Mouse (Mus musculus): Measurements from ENCODE around the gene Mctp1. TPM values are rescaled to one million over a fixed set of nuclear protein-coding genes. Genes with fewer than 3 reads are reported as not detected.

The Mctp1 gene
- polyA plus RNA-seq, 1 experiment from 2014 or later, result 5.3 TPM

DNA sequence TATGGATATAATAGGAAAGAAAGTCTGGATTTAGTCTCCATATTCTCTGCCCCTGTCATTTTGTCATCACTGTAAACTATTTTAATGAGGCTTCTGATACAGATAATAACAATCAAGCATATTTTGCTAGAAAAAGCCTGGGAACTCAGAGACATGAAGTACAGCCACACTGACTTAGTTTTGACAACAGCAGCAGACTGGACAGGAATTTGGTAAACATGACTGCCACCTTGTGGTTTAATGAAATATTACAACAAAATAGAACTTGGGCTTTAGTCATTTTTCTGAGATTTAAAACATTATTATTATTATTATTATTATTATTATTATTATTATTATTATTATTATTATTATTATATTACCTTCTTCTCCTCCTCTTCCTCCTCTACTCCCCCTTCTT is 297.0 kb downstream of the Mctp1 start:
- no peak overlapping the region for H3K4me2 ChIP-seq (ENCODE audit: low read depth, low read length, severe bottlenecking)
- H3K4me3 ChIP-seq (ENCODE audit: low read depth, low read length), result no peak overlapping the region
- H3K27ac ChIP-seq (ENCODE audit: low read depth, low read length), result no peak overlapping the region
- ATAC-seq (replicated peaks; ENCODE audit: low FRiP score), result peak; percentile 64; the same call in 1 of the 2 replicates
- no peak overlapping the region for H3K9ac ChIP-seq (ENCODE audit: low read length)
- no peaks in the 10 kb centered on the region for H3K36me3 ChIP-seq (ENCODE audit: control insufficient read depth, insufficient read depth, low read length)
- H3K9me3 ChIP-seq (ENCODE audit: control insufficient read depth, low read length), result no peaks in the 10 kb centered on the region
- DNase-seq (ENCODE audit: low spot score), result no peak
- no peaks in the 10 kb centered on the region for H3K4me1 ChIP-seq (replicated peaks; ENCODE audit: control insufficient read depth, insufficient read depth, low read length)
- H3K27me3 ChIP-seq (ENCODE audit: control insufficient read depth, insufficient read depth, low read length), result no peaks in the 10 kb centered on the region

GRCm38 (mm10) chr13:76689349-76689748 is 305.0 kb downstream of the Mctp1 start:
- H3K4me2 ChIP-seq (ENCODE audit: low read depth, low read length, severe bottlenecking), result no peak overlapping the region
- no peaks in the 10 kb centered on the region for H3K36me3 ChIP-seq (ENCODE audit: control insufficient read depth, insufficient read depth, low read length)
- H3K4me3 ChIP-seq (ENCODE audit: low read depth, low read length), result no peak overlapping the region
- DNase-seq (ENCODE audit: low spot score) (no peak), ATAC-seq (replicated peaks; ENCODE audit: low FRiP score) (no peak)
- H3K4me1 ChIP-seq (replicated peaks; ENCODE audit: control insufficient read depth, insufficient read depth, low read length), result no peaks in the 10 kb centered on the region
- no peak overlapping the region for H3K9ac ChIP-seq (ENCODE audit: low read length)
- no peaks in the 10 kb centered on the region for H3K27me3 ChIP-seq (ENCODE audit: control insufficient read depth, insufficient read depth, low read length)
- WGBS, result 91% methylated on average over 2 of the region's 2 CpGs
- no peaks in the 10 kb centered on the region for H3K9me3 ChIP-seq (ENCODE audit: control insufficient read depth, low read length)
- no peak overlapping the region for H3K27ac ChIP-seq (ENCODE audit: low read depth, low read length)

DNA sequence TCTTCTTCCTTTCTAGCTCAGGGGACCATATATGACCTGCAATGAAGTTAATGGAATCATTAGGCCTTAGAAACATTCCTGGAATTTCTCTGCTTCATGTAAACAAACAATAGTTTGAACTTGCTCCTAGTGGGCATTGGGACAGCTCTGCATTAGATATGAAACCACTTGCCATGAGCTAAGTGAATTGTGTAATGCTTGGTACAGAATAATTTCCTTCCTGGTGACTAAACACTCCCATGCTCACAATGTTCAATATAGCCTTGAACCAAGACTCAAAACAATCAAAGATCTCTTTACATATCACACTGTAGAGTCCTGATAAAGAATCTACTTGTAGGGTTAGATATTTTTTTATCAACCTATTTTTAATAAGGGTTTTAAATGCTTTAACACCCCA is 305.8 kb downstream of the Mctp1 start:
- H3K4me3 ChIP-seq (ENCODE audit: low read depth, low read length), result no peak overlapping the region
- no peak overlapping the region for H3K9ac ChIP-seq (ENCODE audit: low read length)
- no peaks in the 10 kb centered on the region for H3K27me3 ChIP-seq (ENCODE audit: control insufficient read depth, insufficient read depth, low read length)
- no peaks in the 10 kb centered on the region for H3K4me1 ChIP-seq (replicated peaks; ENCODE audit: control insufficient read depth, insufficient read depth, low read length)
- H3K27ac ChIP-seq (ENCODE audit: low read depth, low read length), result no peak overlapping the region
- DNase-seq (ENCODE audit: low spot score), result no peak
- ATAC-seq (replicated peaks; ENCODE audit: low FRiP score), result no peak
- no peak overlapping the region for H3K4me2 ChIP-seq (ENCODE audit: low read depth, low read length, severe bottlenecking)
- no peaks in the 10 kb centered on the region for H3K9me3 ChIP-seq (ENCODE audit: control insufficient read depth, low read length)
- H3K36me3 ChIP-seq (ENCODE audit: control insufficient read depth, insufficient read depth, low read length), result no peaks in the 10 kb centered on the region

DNA sequence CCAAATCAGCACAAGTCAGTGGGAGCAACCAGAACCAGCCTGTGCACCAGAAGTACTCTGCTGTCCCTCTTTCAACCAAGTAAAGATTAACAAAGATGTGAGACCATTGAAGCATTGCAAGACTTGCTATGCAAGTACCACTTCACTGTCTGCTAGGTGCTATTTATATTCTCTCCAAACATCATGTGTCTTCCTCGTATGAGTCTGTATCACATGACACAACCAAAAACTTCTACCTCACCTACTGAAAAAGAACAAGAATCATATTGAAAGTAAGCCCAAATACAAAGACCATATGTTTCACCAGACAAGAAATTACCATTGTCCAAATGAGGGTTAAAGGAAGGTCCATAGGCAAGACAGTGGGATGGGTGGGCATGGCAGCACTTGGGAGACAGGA is 306.4 kb downstream of the Mctp1 start:
- ATAC-seq (replicated peaks; ENCODE audit: low FRiP score) (no peak), DNase-seq (ENCODE audit: low spot score) (no peak)
- no peak overlapping the region for H3K4me2 ChIP-seq (ENCODE audit: low read depth, low read length, severe bottlenecking)
- no peak overlapping the region for H3K27ac ChIP-seq (ENCODE audit: low read depth, low read length)
- H3K4me3 ChIP-seq (ENCODE audit: low read depth, low read length), result no peak overlapping the region
- H3K4me1 ChIP-seq (replicated peaks; ENCODE audit: control insufficient read depth, insufficient read depth, low read length), result no peaks in the 10 kb centered on the region
- no peaks in the 10 kb centered on the region for H3K9me3 ChIP-seq (ENCODE audit: control insufficient read depth, low read length)
- WGBS, result 79% methylated on average over 1 of the region's 1 CpGs
- H3K27me3 ChIP-seq (ENCODE audit: control insufficient read depth, insufficient read depth, low read length), result no peaks in the 10 kb centered on the region
- no peaks in the 10 kb centered on the region for H3K36me3 ChIP-seq (ENCODE audit: control insufficient read depth, insufficient read depth, low read length)
- H3K9ac ChIP-seq (ENCODE audit: low read length), result no peak overlapping the region

DNA sequence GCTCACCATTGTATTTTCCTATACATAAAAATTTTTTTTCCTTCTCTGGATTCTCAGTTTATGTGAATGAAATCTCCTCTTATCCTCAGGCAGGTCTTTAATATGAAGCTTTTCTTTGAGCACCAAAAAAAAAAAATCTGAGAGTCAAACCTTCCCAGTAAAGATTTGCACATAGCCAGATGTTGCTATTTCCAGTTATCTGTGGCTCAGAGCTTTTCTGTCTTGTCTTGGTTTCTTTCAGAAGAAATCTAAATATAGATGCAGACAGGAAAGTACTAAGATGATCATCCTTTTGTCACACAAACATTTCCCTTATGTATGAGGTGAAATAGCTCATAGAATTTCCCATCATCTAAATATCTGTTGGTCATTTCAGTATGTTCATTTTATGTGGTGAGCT is 349.7 kb downstream of the Mctp1 start:
- Histone ChIP-seq H3K27me3 (ENCODE audit: control insufficient read depth, insufficient read depth, low read length) (no peaks in the 10 kb centered on the region), H3K9me3 (ENCODE audit: control insufficient read depth, low read length) (no peaks in the 10 kb centered on the region), H3K27ac (ENCODE audit: low read depth, low read length) (no peak overlapping the region), H3K4me3 (ENCODE audit: low read depth, low read length) (no peak overlapping the region), H3K4me1 (replicated peaks; ENCODE audit: control insufficient read depth, insufficient read depth, low read length) (no peaks in the 10 kb centered on the region), H3K4me2 (ENCODE audit: low read depth, low read length, severe bottlenecking) (no peak overlapping the region), H3K36me3 (ENCODE audit: control insufficient read depth, insufficient read depth, low read length) (no peaks in the 10 kb centered on the region), H3K9ac (ENCODE audit: low read length) (no peak overlapping the region)
- no peak for DNase-seq (ENCODE audit: low spot score)
- no peak for ATAC-seq (replicated peaks; ENCODE audit: low FRiP score)

DNA sequence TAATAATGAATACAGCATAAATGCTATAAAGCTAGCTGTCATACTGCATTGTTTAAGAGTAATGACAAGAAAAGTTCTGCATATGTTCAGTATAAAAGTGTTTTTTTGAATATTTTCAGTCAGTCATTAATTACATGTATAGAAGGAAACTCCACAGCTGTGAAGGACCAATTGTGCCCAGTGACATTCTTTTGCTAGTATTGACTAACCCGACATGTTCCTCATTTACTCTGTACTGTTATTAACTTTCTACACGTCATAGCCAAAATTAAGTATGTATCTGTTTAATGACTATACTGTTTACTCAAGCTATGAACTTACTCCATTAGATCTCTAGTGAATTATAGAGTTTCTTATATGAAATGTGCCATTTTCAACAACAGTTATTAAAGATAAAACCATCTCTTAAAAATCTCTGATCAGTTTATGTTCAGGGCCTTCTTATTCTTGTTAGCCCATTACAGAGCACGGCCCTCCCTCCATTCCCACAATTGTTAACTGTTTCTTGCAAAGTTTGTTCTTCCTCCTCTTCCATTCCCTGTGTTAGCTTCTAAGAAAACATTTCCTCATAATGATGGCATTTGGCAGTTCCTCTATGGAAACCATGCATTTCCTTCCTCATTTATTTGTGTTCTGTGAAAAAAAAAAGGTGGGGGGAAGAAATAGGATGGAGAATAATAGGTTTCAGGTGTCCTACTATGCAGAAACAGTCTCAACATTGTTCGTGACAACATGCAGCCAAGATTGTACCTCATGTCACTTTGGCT is 366.5 kb downstream of the Mctp1 start:
- DNase-seq (ENCODE audit: low spot score), result no peak
- no peak overlapping the region for H3K27ac ChIP-seq (ENCODE audit: low read depth, low read length)
- no peaks in the 10 kb centered on the region for H3K9me3 ChIP-seq (ENCODE audit: control insufficient read depth, low read length)
- H3K27me3 ChIP-seq (ENCODE audit: control insufficient read depth, insufficient read depth, low read length), result no peaks in the 10 kb centered on the region
- H3K36me3 ChIP-seq (ENCODE audit: control insufficient read depth, insufficient read depth, low read length), result no peaks in the 10 kb centered on the region
- no peaks in the 10 kb centered on the region for H3K4me1 ChIP-seq (replicated peaks; ENCODE audit: control insufficient read depth, insufficient read depth, low read length)
- H3K4me3 ChIP-seq (ENCODE audit: low read depth, low read length), result no peak overlapping the region
- WGBS, result 83% methylated on average over 4 of the region's 4 CpGs
- no peak overlapping the region for H3K4me2 ChIP-seq (ENCODE audit: low read depth, low read length, severe bottlenecking)
- ATAC-seq (replicated peaks; ENCODE audit: low FRiP score), result no peak
- H3K9ac ChIP-seq (ENCODE audit: low read length), result no peak overlapping the region

DNA sequence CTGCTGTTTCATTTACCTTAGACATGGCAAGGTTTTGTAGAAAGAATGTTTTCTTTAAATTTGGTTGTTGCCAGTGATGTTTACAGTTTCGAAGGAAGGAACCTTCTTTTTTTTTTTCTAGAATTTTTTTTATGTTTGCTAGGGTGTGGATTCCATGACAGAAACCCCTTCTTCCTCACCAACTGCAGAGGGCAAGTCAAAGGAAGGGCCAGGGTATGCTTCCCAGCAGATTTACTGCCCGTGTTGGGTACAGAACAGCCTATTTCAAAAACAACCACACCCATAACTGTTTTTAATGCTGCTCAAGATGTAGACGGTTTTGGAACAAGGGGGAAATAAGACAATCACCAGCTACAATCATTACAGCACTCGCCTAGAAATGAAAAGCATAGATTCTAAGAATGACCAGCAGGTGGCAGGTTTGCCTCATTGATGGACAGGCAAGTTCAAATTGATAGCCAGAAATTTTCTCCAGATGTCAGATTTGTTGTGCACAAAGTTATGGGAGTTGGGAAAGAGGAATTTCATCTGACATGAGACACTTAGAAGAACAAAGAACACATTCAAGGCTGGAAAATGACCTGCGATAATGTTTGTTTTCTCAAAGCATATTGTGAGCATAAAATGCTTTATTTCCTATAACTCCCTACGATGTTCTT is 375.6 kb downstream of the Mctp1 start:
- peak; percentile 60 for DNase-seq (ENCODE audit: low spot score)
- no peak overlapping the region for H3K4me3 ChIP-seq (ENCODE audit: low read depth, low read length)
- H3K27me3 ChIP-seq (ENCODE audit: control insufficient read depth, insufficient read depth, low read length), result no peaks in the 10 kb centered on the region
- no peaks in the 10 kb centered on the region for H3K9me3 ChIP-seq (ENCODE audit: control insufficient read depth, low read length)
- H3K4me1 ChIP-seq (replicated peaks; ENCODE audit: control insufficient read depth, insufficient read depth, low read length), result no peaks in the 10 kb centered on the region
- no peak overlapping the region for H3K4me2 ChIP-seq (ENCODE audit: low read depth, low read length, severe bottlenecking)
- H3K27ac ChIP-seq (ENCODE audit: low read depth, low read length), result no peak overlapping the region
- 32% methylated on average over 6 of the region's 6 CpGs for WGBS
- peak; percentile 64; the same call in 1 of the 2 replicates for ATAC-seq (replicated peaks; ENCODE audit: low FRiP score)
- no peak overlapping the region for H3K9ac ChIP-seq (ENCODE audit: low read length)
- no peaks in the 10 kb centered on the region for H3K36me3 ChIP-seq (ENCODE audit: control insufficient read depth, insufficient read depth, low read length)

DNA sequence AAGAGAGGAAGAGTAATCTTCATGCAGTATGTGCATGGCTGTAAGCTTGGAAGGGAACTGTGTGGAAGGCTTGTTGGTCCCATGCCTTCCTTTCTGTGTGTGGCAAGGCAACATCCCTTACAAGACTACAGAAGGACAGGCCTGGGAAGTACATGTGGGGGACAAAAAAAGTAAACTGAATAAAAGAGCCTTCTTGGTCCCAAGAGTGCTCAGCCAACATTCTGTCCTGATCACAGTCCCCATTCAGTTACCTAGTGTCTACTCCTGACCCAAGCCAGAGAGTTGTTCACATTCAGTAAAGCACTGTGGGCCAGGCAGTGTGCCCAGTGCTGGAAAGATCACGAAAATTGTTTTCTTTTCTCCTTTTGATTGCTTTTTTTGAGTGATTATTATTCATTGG is 415.3 kb downstream of the Mctp1 start:
- Histone ChIP-seq H3K9ac (ENCODE audit: low read length) (no peak overlapping the region), H3K27ac (ENCODE audit: low read depth, low read length) (no peak overlapping the region), H3K4me1 (replicated peaks; ENCODE audit: control insufficient read depth, insufficient read depth, low read length) (no peaks in the 10 kb centered on the region; the same call in 1 of the 2 replicates), H3K4me2 (ENCODE audit: low read depth, low read length, severe bottlenecking) (no peak overlapping the region), H3K36me3 (ENCODE audit: control insufficient read depth, insufficient read depth, low read length) (no peaks in the 10 kb centered on the region), H3K9me3 (ENCODE audit: control insufficient read depth, low read length) (no peaks in the 10 kb centered on the region), H3K27me3 (ENCODE audit: control insufficient read depth, insufficient read depth, low read length) (no peaks in the 10 kb centered on the region), H3K4me3 (ENCODE audit: low read depth, low read length) (no peak overlapping the region)
- DNase-seq (ENCODE audit: low spot score) (no peak), ATAC-seq (replicated peaks; ENCODE audit: low FRiP score) (no peak)
- 83% methylated on average over 1 of the region's 1 CpGs for WGBS

DNA sequence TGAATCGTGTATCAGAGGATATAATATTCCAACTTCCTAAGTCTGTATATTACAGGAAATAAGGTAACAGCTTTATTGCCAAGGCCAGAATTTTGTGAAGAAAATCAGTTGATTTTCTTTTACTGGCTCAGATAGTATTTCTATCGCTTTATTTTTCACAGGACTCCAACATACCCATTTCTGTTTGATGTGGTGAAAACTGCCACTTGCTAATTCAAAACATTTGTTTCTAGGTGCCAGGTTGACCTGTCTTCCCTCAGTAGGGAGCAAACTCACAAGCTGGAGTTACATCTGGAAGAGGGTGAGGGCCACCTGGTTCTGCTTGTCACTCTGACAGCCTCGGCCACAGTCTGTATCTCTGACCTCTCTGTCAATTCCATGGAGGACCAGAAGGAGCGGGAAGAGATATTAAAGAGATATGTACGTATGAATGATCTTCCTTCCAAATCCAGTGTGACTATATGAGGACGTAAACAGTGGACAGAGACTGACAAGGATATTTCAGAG is 416.8 kb downstream of the Mctp1 start:
- Histone ChIP-seq H3K4me3 (ENCODE audit: low read depth, low read length) (no peak overlapping the region), H3K9ac (ENCODE audit: low read length) (no peak overlapping the region), H3K27me3 (ENCODE audit: control insufficient read depth, insufficient read depth, low read length) (no peaks in the 10 kb centered on the region), H3K9me3 (ENCODE audit: control insufficient read depth, low read length) (no peaks in the 10 kb centered on the region), H3K36me3 (ENCODE audit: control insufficient read depth, insufficient read depth, low read length) (no peaks in the 10 kb centered on the region), H3K4me2 (ENCODE audit: low read depth, low read length, severe bottlenecking) (no peak overlapping the region), H3K27ac (ENCODE audit: low read depth, low read length) (no peak overlapping the region), H3K4me1 (replicated peaks; ENCODE audit: control insufficient read depth, insufficient read depth, low read length) (no peaks in the 10 kb centered on the region; the same call in 1 of the 2 replicates)
- ATAC-seq (replicated peaks; ENCODE audit: low FRiP score), result no peak
- no peak for DNase-seq (ENCODE audit: low spot score)
- WGBS, result 77% methylated on average over 6 of the region's 6 CpGs

Data from forebrain, embryonic 11.5 days (tissue).